Comparison of ENCODE assay signal across 8 mouse cellular contexts in the genomic region with DNA sequence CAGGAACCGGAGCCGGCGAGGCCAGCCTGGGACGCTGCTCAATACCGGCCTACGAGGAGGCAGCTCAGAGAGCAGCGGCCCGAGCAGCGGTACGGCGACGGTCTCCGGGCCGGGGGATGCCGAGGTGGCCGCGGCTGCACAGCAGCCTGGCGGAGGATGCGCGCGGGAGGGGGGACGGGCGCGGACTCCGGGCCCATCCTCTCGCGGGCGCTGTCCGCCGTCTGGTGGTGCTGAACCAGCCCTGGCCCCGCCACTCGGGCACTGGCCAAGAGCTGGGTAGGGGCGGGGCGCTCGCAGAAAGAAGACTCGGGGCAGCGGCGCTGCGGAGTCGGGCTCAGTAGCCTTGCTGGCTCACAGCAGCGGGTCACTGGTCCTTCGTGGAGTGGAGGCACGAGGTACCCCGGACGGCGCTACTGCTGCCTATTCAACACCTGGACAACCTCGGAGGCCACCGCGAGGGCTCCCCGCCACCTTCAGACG. TPM values are rescaled to one million over a fixed set of nuclear protein-coding genes. Genes with fewer than 3 reads are reported as not detected.
DNase-seq lines count a peak whose midpoint lies in the region; ATAC-seq and TF ChIP-seq lines count a peak whose summit lies in the region.

No protein-coding gene starts in this region.

- peaks cover 35% of the 10 kb centered on the region for H3K4me1 ChIP-seq in embryonic facial prominence, embryonic 10.5 days
- H3K4me1 ChIP-seq in intestine, postnatal 0 days (replicated peaks; ENCODE audit: control insufficient read depth, insufficient read depth, low read length), result peaks cover 9% of the 10 kb centered on the region; the same call in 1 of the 2 replicates
- peaks cover 31% of the 10 kb centered on the region for H3K4me1 ChIP-seq in limb, embryonic 10.5 days
- peaks cover 32% of the 10 kb centered on the region for H3K4me1 ChIP-seq in midbrain, embryonic 12.5 days
- peaks cover 12% of the 10 kb centered on the region for H3K4me1 ChIP-seq in small intestine, adult 2 months (ENCODE audit: control insufficient read depth, insufficient read depth, insufficient read length, low read length)

- no peaks in the 10 kb centered on the region for H3K36me3 ChIP-seq in embryonic facial prominence, embryonic 10.5 days (replicated peaks)
- H3K36me3 ChIP-seq in intestine, postnatal 0 days (ENCODE audit: control insufficient read depth, insufficient read depth), result no peaks in the 10 kb centered on the region
- H3K36me3 ChIP-seq in limb, embryonic 10.5 days, result no peaks in the 10 kb centered on the region
- H3K36me3 ChIP-seq in midbrain, embryonic 12.5 days, result no peaks in the 10 kb centered on the region
- H3K36me3 ChIP-seq in small intestine, adult 2 months (ENCODE audit: control insufficient read depth, insufficient read depth, low read length), result no peaks in the 10 kb centered on the region

- peak; percentile 97 for DNase-seq in adrenal gland, postnatal 25 days
- DNase-seq in embryonic facial prominence, embryonic 10.5 days (ENCODE audit: low spot score), result peak; percentile 94
- peak; percentile 83 to 90 for DNase-seq in heart, adult 18-20 months
- peak; percentile 94 for DNase-seq in limb, embryonic 10.5 days (ENCODE audit: low spot score)
- DNase-seq in adipocyte (ENCODE audit: low spot score), result no peak

- peaks cover 87% of the 10 kb centered on the region for H3K27me3 ChIP-seq in embryonic facial prominence, embryonic 10.5 days (replicated peaks; ENCODE audit: low read depth, poor library complexity, severe bottlenecking)
- peaks cover 51% of the 10 kb centered on the region for H3K27me3 ChIP-seq in intestine, postnatal 0 days (replicated peaks; ENCODE audit: control insufficient read depth, insufficient read depth, low read length)
- peaks cover 76% of the 10 kb centered on the region for H3K27me3 ChIP-seq in limb, embryonic 10.5 days (ENCODE audit: low read depth, poor library complexity, severe bottlenecking)
- H3K27me3 ChIP-seq in midbrain, embryonic 12.5 days, result peaks cover 68% of the 10 kb centered on the region
- peaks cover 37% of the 10 kb centered on the region for H3K27me3 ChIP-seq in small intestine, adult 2 months (ENCODE audit: control insufficient read depth, insufficient read depth, low read length)

- peak overlapping the region; percentile 91 for H3K4me2 ChIP-seq in intestine, postnatal 0 days (replicated peaks; ENCODE audit: low read depth)
- H3K4me2 ChIP-seq in midbrain, embryonic 12.5 days (replicated peaks), result peak overlapping the region; percentile 96

- no peak overlapping the region for H3K9ac ChIP-seq in intestine, postnatal 0 days (ENCODE audit: low read depth, low read length)
- peak overlapping the region; percentile 74 for H3K9ac ChIP-seq in midbrain, embryonic 12.5 days (replicated peaks)

- no peaks in the 10 kb centered on the region for H3K9me3 ChIP-seq in embryonic facial prominence, embryonic 10.5 days
- no peaks in the 10 kb centered on the region for H3K9me3 ChIP-seq in intestine, postnatal 0 days (ENCODE audit: control insufficient read depth)
- no peaks in the 10 kb centered on the region for H3K9me3 ChIP-seq in limb, embryonic 10.5 days (replicated peaks)
- no peaks in the 10 kb centered on the region for H3K9me3 ChIP-seq in midbrain, embryonic 12.5 days

- no peak for TF ChIP-seq CTCF in intestine, postnatal 0 days (IDR thresholded peaks at IDR 0.05; ENCODE audit: low read depth)
- TF ChIP-seq CTCF in small intestine, adult 2 months (IDR thresholded peaks at IDR 0.05; ENCODE audit: extremely low read depth, insufficient read length, insufficient replicate concordance, low read depth, low read length), result no peak

- peak; percentile 74 for ATAC-seq in intestine, postnatal 0 days
- ATAC-seq in midbrain, embryonic 12.5 days (ENCODE audit: low FRiP score, low read depth), result peak; percentile 82

- TF ChIP-seq POLR2A in small intestine, adult 2 months (IDR thresholded peaks at IDR 0.05; ENCODE audit: low read depth, low read length), result no peak

- under 1% methylated on average over 51 of the region's 51 CpGs for WGBS in embryonic facial prominence, embryonic 10.5 days
- WGBS in intestine, postnatal 0 days, result 2% methylated on average over 51 of the region's 51 CpGs
- under 1% methylated on average over 45 of the region's 51 CpGs for WGBS in limb, embryonic 10.5 days
- under 1% methylated on average over 51 of the region's 51 CpGs for WGBS in midbrain, embryonic 12.5 days
- WGBS in small intestine, adult 2 months, result 1% methylated on average over 51 of the region's 51 CpGs

- peak overlapping the region; percentile 74 for H3K4me3 ChIP-seq in embryonic facial prominence, embryonic 10.5 days
- H3K4me3 ChIP-seq in intestine, postnatal 0 days (ENCODE audit: low read depth, low read length), result peak overlapping the region; percentile 48
- H3K4me3 ChIP-seq in limb, embryonic 10.5 days, result peak overlapping the region; percentile 63
- H3K4me3 ChIP-seq in midbrain, embryonic 12.5 days, result peak overlapping the region; percentile 69
- peak overlapping the region; percentile 54 for H3K4me3 ChIP-seq in small intestine, adult 2 months (ENCODE audit: low read depth, low read length)

- peak overlapping the region; percentile 45 for H3K27ac ChIP-seq in embryonic facial prominence, embryonic 10.5 days (replicated peaks)
- no peak overlapping the region for H3K27ac ChIP-seq in intestine, postnatal 0 days (ENCODE audit: low read depth, low read length)
- 0 out of 2 replicates have a peak overlapping the region, but pooled peaks have one; percentile 9 for H3K27ac ChIP-seq in limb, embryonic 10.5 days
- peak overlapping the region; percentile 94 for H3K27ac ChIP-seq in midbrain, embryonic 12.5 days (replicated peaks)
- no peak overlapping the region for H3K27ac ChIP-seq in small intestine, adult 2 months (ENCODE audit: insufficient read depth, low read depth, low read length)

RNA-seq across cellular contexts. Expression of a gene that starts 0.3 kb away (rescaled TPM):
- total RNA-seq in adrenal gland, postnatal 25 days (2021), result 2.2 and 3.0 TPM in 2 replicates
- 0.36 and 0.51 TPM in 2 replicates for polyA plus RNA-seq in embryonic facial prominence, embryonic 10.5 days (2016; fragmentation: Nextera tagmentation; extraction: Ambion mirVana)
- under 1 TPM; 0.47 to 0.67 TPM for total RNA-seq in heart, adult 18-20 months (2021)
- polyA plus RNA-seq in intestine, postnatal 0 days (2015; fragmentation: Nextera tagmentation; extraction: Ambion mirVana), result 0.23 and 0.29 TPM in 2 replicates
- not detected in 2 replicates for polyA plus RNA-seq in limb, embryonic 10.5 days (2016; fragmentation: Nextera tagmentation; extraction: Ambion mirVana)
- 7.4 and 9.4 TPM in 2 replicates for polyA plus RNA-seq in midbrain, embryonic 12.5 days (2016; fragmentation: Nextera tagmentation; extraction: Ambion mirVana)
- polyA plus RNA-seq in small intestine, adult 2 months (2012; rRNA removed), result 0.05 and 0.09 TPM in 2 replicates

RNA-seq across cellular contexts. Expression of a gene that starts 41.6 kb away (rescaled TPM):
- 0.24 TPM in 1 of 2 replicates, not detected in the other for total RNA-seq in adrenal gland, postnatal 25 days (2021)
- 6.5 and 7.6 TPM in 2 replicates for polyA plus RNA-seq in embryonic facial prominence, embryonic 10.5 days (2016; fragmentation: Nextera tagmentation; extraction: Ambion mirVana)
- total RNA-seq in heart, adult 18-20 months (2021), result 1 to 10 TPM; 1.3 to 1.7 TPM
- polyA plus RNA-seq in intestine, postnatal 0 days (2015; fragmentation: Nextera tagmentation; extraction: Ambion mirVana), result 1.9 and 2.3 TPM in 2 replicates
- polyA plus RNA-seq in limb, embryonic 10.5 days (2016; fragmentation: Nextera tagmentation; extraction: Ambion mirVana), result 5.1 and 7.0 TPM in 2 replicates
- 0.63 and 1.1 TPM in 2 replicates for polyA plus RNA-seq in midbrain, embryonic 12.5 days (2016; fragmentation: Nextera tagmentation; extraction: Ambion mirVana)
- polyA plus RNA-seq in small intestine, adult 2 months (2012; rRNA removed), result 1.4 and 1.7 TPM in 2 replicates

Comparison
In these comparisons a context has a peak if more than half of its experiments do, and no peak if none do; other contexts are left out.
1. H3K27ac ChIP-seq: peak in embryonic facial prominence, embryonic 10.5 days (single experiment), limb, embryonic 10.5 days (single experiment) and midbrain, embryonic 12.5 days (single experiment); none in intestine, postnatal 0 days (single experiment) and small intestine, adult 2 months (single experiment).
2. Peak in every context shown above with its lines, with median percentiles within 50 percentile points of each other: H3K4me3 ChIP-seq.